Mouse (Mus musculus): Measurements from ENCODE around the gene Gm42417. TPM values are rescaled to one million over a fixed set of nuclear protein-coding genes. Genes with fewer than 3 reads are reported as not detected.
"Not testable (repeated sequence)": the region's sequence is repeated elsewhere in the genome, so short reads cannot be mapped to it uniquely, and the experiment has no call there.

Gene Gm42417
- polyA plus RNA-seq, 1 experiment from 2014 or later: 0.62 TPM

GRCm38 (mm10) chr1:36542925-36543324, 3.7 kb upstream of the Gm42417 start:
- Histone ChIP-seq H3K36me3 (ENCODE audit: control insufficient read depth, insufficient read depth, low read length) (peaks cover 5% of the 10 kb centered on the region), H3K4me2 (ENCODE audit: low read depth, low read length) (no peak overlapping the region), H3K9me3 (ENCODE audit: control insufficient read depth, low read length) (no peaks in the 10 kb centered on the region), H3K4me1 (ENCODE audit: control insufficient read depth, insufficient read depth, low read length) (peaks cover 10% of the 10 kb centered on the region), H3K4me3 (ENCODE audit: low read depth, low read length) (no peak overlapping the region), H3K9ac (replicated peaks; ENCODE audit: low read depth, low read length) (no peak overlapping the region), H3K27me3 (ENCODE audit: control insufficient read depth, insufficient read depth, low read length) (no peaks in the 10 kb centered on the region), H3K27ac (ENCODE audit: low read depth, low read length) (no peak overlapping the region)
- WGBS: 95% methylated on average over 9 of the region's 9 CpGs
- ATAC-seq (ENCODE audit: low read depth): no peak

- Histone ChIP-seq H3K9ac (replicated peaks; ENCODE audit: low read depth, low read length) (no peak overlapping the region), H3K4me2 (ENCODE audit: low read depth, low read length) (no peak overlapping the region), H3K4me3 (ENCODE audit: low read depth, low read length) (no peak overlapping the region), H3K9me3 (ENCODE audit: control insufficient read depth, low read length) (no peaks in the 10 kb centered on the region), H3K36me3 (ENCODE audit: control insufficient read depth, insufficient read depth, low read length) (peaks cover 5% of the 10 kb centered on the region), H3K4me1 (ENCODE audit: control insufficient read depth, insufficient read depth, low read length) (peaks cover 6% of the 10 kb centered on the region; the same call in 1 of the 2 replicates), H3K27ac (ENCODE audit: low read depth, low read length) (no peak overlapping the region), H3K27me3 (ENCODE audit: control insufficient read depth, insufficient read depth, low read length) (no peaks in the 10 kb centered on the region)
- WGBS: 88% methylated on average over 16 of the region's 16 CpGs
- no peak for ATAC-seq (ENCODE audit: low read depth)
These were observed 2.6 kb upstream of the Gm42417 start for GRCm38 (mm10) chr1:36541844-36542243.

- ATAC-seq (ENCODE audit: low read depth): no peak
- Histone ChIP-seq H3K27ac (ENCODE audit: low read depth, low read length) (no peak overlapping the region), H3K9me3 (ENCODE audit: control insufficient read depth, low read length) (no peaks in the 10 kb centered on the region), H3K4me1 (ENCODE audit: control insufficient read depth, insufficient read depth, low read length) (no peaks in the 10 kb centered on the region), H3K4me2 (ENCODE audit: low read depth, low read length) (no peak overlapping the region), H3K27me3 (ENCODE audit: control insufficient read depth, insufficient read depth, low read length) (no peaks in the 10 kb centered on the region), H3K36me3 (ENCODE audit: control insufficient read depth, insufficient read depth, low read length) (peaks cover 5% of the 10 kb centered on the region), H3K9ac (replicated peaks; ENCODE audit: low read depth, low read length) (no peak overlapping the region), H3K4me3 (ENCODE audit: low read depth, low read length) (no peak overlapping the region)
- 91% methylated on average over 12 of the region's 12 CpGs for WGBS
These were observed 1.6 kb upstream of the Gm42417 start for GRCm38 (mm10) chr1:36540807-36541206.

GRCm38 (mm10) chr1:36540132-36540531, 903 bp upstream of the Gm42417 start:
- ATAC-seq (ENCODE audit: low read depth): no peak
- H3K9ac ChIP-seq (replicated peaks; ENCODE audit: low read depth, low read length): no peak overlapping the region
- no peaks in the 10 kb centered on the region for H3K4me1 ChIP-seq (ENCODE audit: control insufficient read depth, insufficient read depth, low read length)
- 94% methylated on average over 11 of the region's 11 CpGs for WGBS
- no peaks in the 10 kb centered on the region for H3K9me3 ChIP-seq (ENCODE audit: control insufficient read depth, low read length)
- no peaks in the 10 kb centered on the region for H3K27me3 ChIP-seq (ENCODE audit: control insufficient read depth, insufficient read depth, low read length)
- H3K27ac ChIP-seq (ENCODE audit: low read depth, low read length): no peak overlapping the region
- H3K36me3 ChIP-seq (ENCODE audit: control insufficient read depth, insufficient read depth, low read length): peaks cover 5% of the 10 kb centered on the region
- no peak overlapping the region for H3K4me2 ChIP-seq (ENCODE audit: low read depth, low read length)
- H3K4me3 ChIP-seq (ENCODE audit: low read depth, low read length): no peak overlapping the region

GRCm38 (mm10) chr1:36538727-36539126, 502 bp downstream of the Gm42417 start:
- Histone ChIP-seq H3K4me1 (ENCODE audit: control insufficient read depth, insufficient read depth, low read length) (no peaks in the 10 kb centered on the region), H3K9me3 (ENCODE audit: control insufficient read depth, low read length) (no peaks in the 10 kb centered on the region), H3K27me3 (ENCODE audit: control insufficient read depth, insufficient read depth, low read length) (no peaks in the 10 kb centered on the region), H3K9ac (replicated peaks; ENCODE audit: low read depth, low read length) (no peak overlapping the region), H3K4me3 (ENCODE audit: low read depth, low read length) (no peak overlapping the region), H3K4me2 (ENCODE audit: low read depth, low read length) (no peak overlapping the region), H3K27ac (ENCODE audit: low read depth, low read length) (no peak overlapping the region), H3K36me3 (ENCODE audit: control insufficient read depth, insufficient read depth, low read length) (peaks cover 5% of the 10 kb centered on the region)
- 81% methylated on average over 4 of the region's 4 CpGs for WGBS
- no peak for ATAC-seq (ENCODE audit: low read depth)

- H3K9ac ChIP-seq (replicated peaks; ENCODE audit: low read depth, low read length); H3K27me3 ChIP-seq (ENCODE audit: control insufficient read depth, insufficient read depth, low read length); H3K4me2 ChIP-seq (ENCODE audit: low read depth, low read length); H3K4me1 ChIP-seq (ENCODE audit: control insufficient read depth, insufficient read depth, low read length); H3K4me3 ChIP-seq (ENCODE audit: low read depth, low read length); H3K9me3 ChIP-seq (ENCODE audit: control insufficient read depth, low read length); H3K36me3 ChIP-seq (ENCODE audit: control insufficient read depth, insufficient read depth, low read length); H3K27ac ChIP-seq (ENCODE audit: low read depth, low read length); ATAC-seq (ENCODE audit: low read depth): not testable (repeated sequence)
- WGBS: 95% methylated on average over 9 of the region's 9 CpGs
These were observed 2.4 kb downstream of the Gm42417 start, which contains the start of gene Ankrd23 for GRCm38 (mm10) chr1:36536783-36537182. Gene Ankrd23, minus strand, starts transcription at chr1:36536883.

DNA sequence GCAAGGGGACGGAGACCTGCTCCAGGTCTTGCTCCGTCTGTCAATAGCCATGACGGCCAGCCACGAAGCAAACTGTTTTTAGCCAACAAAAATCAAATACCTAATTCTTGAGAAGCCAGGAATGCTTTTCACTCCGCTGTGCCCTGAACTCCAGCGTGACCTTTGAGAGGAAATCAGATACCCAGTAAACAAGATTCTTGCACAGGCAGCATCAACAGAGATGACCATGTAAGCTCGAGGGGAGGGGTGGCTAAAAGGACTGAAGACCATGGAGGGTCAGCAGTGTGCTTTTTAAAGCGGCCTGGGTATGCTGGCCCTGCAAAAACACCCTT, 2.9 kb downstream of the Gm42417 start:
- ATAC-seq (ENCODE audit: low read depth): no peak
- Histone ChIP-seq H3K4me2 (ENCODE audit: low read depth, low read length) (no peak overlapping the region), H3K4me1 (ENCODE audit: control insufficient read depth, insufficient read depth, low read length) (no peaks in the 10 kb centered on the region), H3K9me3 (ENCODE audit: control insufficient read depth, low read length) (no peaks in the 10 kb centered on the region), H3K27me3 (ENCODE audit: control insufficient read depth, insufficient read depth, low read length) (no peaks in the 10 kb centered on the region), H3K36me3 (ENCODE audit: control insufficient read depth, insufficient read depth, low read length) (peaks cover 3% of the 10 kb centered on the region), H3K4me3 (ENCODE audit: low read depth, low read length) (no peak overlapping the region), H3K9ac (replicated peaks; ENCODE audit: low read depth, low read length) (no peak overlapping the region), H3K27ac (ENCODE audit: low read depth, low read length) (no peak overlapping the region)
- WGBS: 92% methylated on average over 8 of the region's 8 CpGs

DNA sequence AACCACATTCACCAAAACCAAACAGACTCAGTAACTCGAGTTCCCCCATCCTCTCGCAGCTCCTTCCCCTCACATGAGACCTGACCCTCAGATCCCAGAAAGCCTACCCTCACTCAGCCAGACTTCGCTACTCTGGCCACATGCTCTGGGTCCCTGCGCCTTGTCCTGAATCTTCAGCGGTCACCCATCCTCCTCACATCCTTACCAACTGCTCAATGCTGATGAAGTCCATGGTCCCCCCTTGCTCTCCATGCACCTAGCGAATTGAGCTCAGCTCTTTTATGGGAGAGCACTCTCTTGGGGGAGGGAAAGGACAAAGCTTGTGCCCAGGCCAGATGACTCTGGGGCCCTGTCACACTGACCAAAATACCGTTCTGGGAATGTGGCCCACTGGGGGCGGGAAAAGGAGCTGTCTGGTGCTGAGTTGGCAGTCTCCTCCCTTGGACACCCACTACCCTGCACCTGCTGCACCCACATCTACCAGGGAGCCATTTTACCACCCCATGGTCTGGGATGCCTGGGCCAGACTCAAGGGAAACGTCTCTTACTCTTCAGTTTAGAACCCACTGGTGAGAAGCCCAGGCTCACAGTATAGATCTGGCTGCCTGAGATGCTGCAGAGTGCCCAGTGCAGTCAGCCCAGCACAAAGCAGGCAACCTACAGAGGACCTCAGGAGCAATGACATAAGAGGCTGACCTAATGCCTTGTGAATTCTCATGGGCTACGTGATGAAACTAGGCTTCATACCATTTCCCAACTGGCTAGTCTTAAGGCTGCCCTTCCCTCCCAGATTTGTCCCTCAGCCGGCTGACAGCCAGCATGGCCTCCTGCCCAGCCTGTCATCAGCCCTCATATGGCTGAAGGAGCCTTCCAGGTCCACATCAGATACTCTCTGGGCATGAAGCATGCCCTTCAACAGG, 3.5 kb downstream of the Gm42417 start:
- H3K4me1 ChIP-seq (ENCODE audit: control insufficient read depth, insufficient read depth, low read length): no peaks in the 10 kb centered on the region
- no peaks in the 10 kb centered on the region for H3K27me3 ChIP-seq (ENCODE audit: control insufficient read depth, insufficient read depth, low read length)
- H3K4me2 ChIP-seq (ENCODE audit: low read depth, low read length): no peak overlapping the region
- WGBS: 87% methylated on average over 11 of the region's 11 CpGs
- H3K27ac ChIP-seq (ENCODE audit: low read depth, low read length): no peak overlapping the region
- H3K36me3 ChIP-seq (ENCODE audit: control insufficient read depth, insufficient read depth, low read length): peaks cover 3% of the 10 kb centered on the region
- H3K9ac ChIP-seq (replicated peaks; ENCODE audit: low read depth, low read length): no peak overlapping the region
- ATAC-seq (ENCODE audit: low read depth): no peak
- H3K9me3 ChIP-seq (ENCODE audit: control insufficient read depth, low read length): no peaks in the 10 kb centered on the region
- H3K4me3 ChIP-seq (ENCODE audit: low read depth, low read length): no peak overlapping the region

DNA sequence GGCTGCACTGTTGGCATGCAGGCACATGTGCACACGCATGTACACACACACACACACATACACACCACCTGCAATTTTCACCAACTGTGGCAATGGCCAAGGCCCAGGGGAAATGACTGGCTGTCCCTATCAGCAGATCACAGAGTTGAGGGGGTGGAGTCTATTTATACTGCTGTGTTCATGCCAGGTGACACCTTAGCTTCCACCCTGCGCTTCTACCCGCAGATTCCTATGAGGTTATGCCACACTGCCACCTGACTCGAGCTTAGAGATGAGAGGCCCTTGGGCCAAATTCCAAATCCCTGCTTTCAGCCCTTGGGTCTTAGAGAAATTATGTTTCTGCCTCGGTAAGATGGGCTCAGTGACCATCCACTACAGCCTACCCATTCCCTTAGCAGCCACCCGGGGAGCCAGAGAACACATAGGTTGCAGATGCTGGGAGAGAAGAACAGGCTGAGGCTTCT, 4.6 kb downstream of the Gm42417 start:
- no peaks in the 10 kb centered on the region for H3K9me3 ChIP-seq (ENCODE audit: control insufficient read depth, low read length)
- no peaks in the 10 kb centered on the region for H3K27me3 ChIP-seq (ENCODE audit: control insufficient read depth, insufficient read depth, low read length)
- H3K27ac ChIP-seq (ENCODE audit: low read depth, low read length): no peak overlapping the region
- no peak for ATAC-seq (ENCODE audit: low read depth)
- no peaks in the 10 kb centered on the region for H3K4me1 ChIP-seq (ENCODE audit: control insufficient read depth, insufficient read depth, low read length)
- 91% methylated on average over 6 of the region's 6 CpGs for WGBS
- no peak overlapping the region for H3K4me2 ChIP-seq (ENCODE audit: low read depth, low read length)
- no peak overlapping the region for H3K4me3 ChIP-seq (ENCODE audit: low read depth, low read length)
- 0 out of 2 replicates have a peak, but pooled peaks cover 3% of the 10 kb centered on the region for H3K36me3 ChIP-seq (ENCODE audit: control insufficient read depth, insufficient read depth, low read length)
- no peak overlapping the region for H3K9ac ChIP-seq (replicated peaks; ENCODE audit: low read depth, low read length)
